Mouse (Mus musculus): ENCODE measurements around the gene Gm128. TPM values are rescaled to one million over a fixed set of nuclear protein-coding genes. Genes with fewer than 3 reads are reported as not detected.

Gene Gm128
- polyA plus RNA-seq, 1 experiment from 2014 or later = 0.57 TPM

DNA sequence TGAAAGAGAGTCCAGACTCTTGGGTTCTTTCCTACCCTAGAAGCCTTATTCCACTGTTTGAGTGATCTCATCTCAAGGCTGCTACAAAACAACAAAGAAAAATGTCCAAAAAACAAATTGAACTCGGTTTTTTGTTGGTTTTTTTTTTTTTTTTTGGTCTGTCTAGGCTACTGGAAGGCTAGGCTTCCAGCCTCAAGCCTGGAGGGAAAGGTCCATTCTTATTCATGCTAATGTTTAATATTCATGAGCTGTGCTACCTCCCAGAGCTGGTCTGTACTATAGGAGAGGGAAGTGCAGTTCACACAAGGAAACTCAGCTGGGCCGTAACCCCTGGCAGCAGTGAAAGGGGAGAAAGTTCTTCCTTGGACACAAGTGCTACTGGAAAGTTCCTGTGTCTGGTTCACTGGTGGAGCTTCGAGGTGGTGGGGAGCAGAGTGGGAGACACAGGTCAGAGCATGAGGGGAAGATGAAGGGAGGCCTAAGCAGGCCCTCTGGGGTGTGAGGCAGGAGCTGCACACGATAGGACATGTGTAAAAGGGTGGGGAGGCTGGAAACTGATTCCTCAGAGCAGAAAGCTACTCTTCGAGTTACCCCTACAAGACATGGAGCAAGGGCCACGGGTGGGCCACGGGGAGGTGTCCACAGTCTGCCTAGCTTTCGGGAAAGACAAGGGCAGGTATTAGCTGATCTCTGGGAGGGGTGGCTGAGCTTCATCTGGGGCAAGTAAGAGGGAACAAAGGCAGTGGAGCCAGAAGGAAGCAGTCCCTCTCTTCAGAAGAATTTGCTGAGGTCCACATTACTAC is 10.7 kb downstream of the Gm128 start:
- H3K27ac ChIP-seq (ENCODE audit: low read depth, low read length) = peak overlapping the region; percentile 91
- 39% methylated on average over 8 of the region's 8 CpGs for WGBS
- peak overlapping the region; percentile 93; the same call in 1 of the 2 replicates for H3K9ac ChIP-seq (ENCODE audit: low read depth, low read length)
- H3K36me3 ChIP-seq (ENCODE audit: control insufficient read depth, insufficient read depth, low read length) = peaks cover 43% of the 10 kb centered on the region
- no peak for ATAC-seq (ENCODE audit: low FRiP score, low TSS enrichment)
- no peaks in the 10 kb centered on the region for H3K27me3 ChIP-seq (ENCODE audit: control insufficient read depth, insufficient read depth, low read length)
- H3K4me2 ChIP-seq (replicated peaks; ENCODE audit: low read depth, low read length) = peak overlapping the region; percentile 90
- peak overlapping the region; percentile 79 for H3K4me3 ChIP-seq (ENCODE audit: low read length)
- H3K4me1 ChIP-seq (ENCODE audit: control insufficient read depth, insufficient read depth, low read length) = peaks cover 35% of the 10 kb centered on the region
- H3K9me3 ChIP-seq (ENCODE audit: control insufficient read depth, low read length) = no peaks in the 10 kb centered on the region

DNA sequence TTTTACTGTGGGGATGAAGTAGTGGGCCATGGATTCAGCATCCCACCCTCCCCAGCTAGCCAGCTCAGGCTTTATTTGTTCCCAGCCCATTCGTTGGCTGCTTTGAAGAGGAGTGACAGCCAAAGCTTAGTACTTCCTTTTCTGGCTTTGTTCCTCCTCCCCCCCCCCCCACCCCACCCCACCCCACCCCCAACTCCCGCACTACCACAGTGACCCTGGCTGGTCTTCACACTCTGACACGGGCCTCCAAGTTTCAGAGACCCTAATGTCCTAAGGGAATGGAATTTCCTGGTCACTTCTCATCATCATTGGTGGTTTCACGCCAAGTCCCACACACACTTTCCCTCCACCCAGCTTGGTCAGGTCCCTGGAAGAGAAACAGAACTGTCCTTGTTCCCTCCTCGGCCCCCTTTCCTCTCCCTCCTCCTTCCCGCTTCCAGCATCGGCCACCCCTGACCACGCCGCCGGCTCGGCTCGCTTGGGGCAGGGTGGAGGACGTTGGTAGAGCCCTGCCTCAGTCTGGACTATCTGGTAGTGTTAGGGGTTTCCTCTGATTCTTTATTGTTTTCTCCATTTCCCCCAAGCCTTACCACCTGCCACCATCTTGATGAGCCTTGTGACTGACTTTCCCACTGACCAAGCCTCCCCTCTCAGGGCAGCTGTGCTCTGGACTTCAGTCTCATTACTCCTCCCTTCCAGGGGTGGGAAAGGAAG is 11.5 kb downstream of the Gm128 start:
- no peak; the same call in 1 of the 2 replicates for ATAC-seq (ENCODE audit: low FRiP score, low TSS enrichment)
- no peaks in the 10 kb centered on the region for H3K9me3 ChIP-seq (ENCODE audit: control insufficient read depth, low read length)
- no peaks in the 10 kb centered on the region for H3K27me3 ChIP-seq (ENCODE audit: control insufficient read depth, insufficient read depth, low read length)
- H3K4me2 ChIP-seq (replicated peaks; ENCODE audit: low read depth, low read length) = peak overlapping the region; percentile 90
- peak overlapping the region; percentile 91 for H3K27ac ChIP-seq (ENCODE audit: low read depth, low read length)
- WGBS = 2% methylated on average over 12 of the region's 13 CpGs
- peaks cover 43% of the 10 kb centered on the region for H3K36me3 ChIP-seq (ENCODE audit: control insufficient read depth, insufficient read depth, low read length)
- H3K4me1 ChIP-seq (ENCODE audit: control insufficient read depth, insufficient read depth, low read length) = peaks cover 32% of the 10 kb centered on the region
- peak overlapping the region; percentile 93 for H3K9ac ChIP-seq (ENCODE audit: low read depth, low read length)
- peak overlapping the region; percentile 79 for H3K4me3 ChIP-seq (ENCODE audit: low read length)

DNA sequence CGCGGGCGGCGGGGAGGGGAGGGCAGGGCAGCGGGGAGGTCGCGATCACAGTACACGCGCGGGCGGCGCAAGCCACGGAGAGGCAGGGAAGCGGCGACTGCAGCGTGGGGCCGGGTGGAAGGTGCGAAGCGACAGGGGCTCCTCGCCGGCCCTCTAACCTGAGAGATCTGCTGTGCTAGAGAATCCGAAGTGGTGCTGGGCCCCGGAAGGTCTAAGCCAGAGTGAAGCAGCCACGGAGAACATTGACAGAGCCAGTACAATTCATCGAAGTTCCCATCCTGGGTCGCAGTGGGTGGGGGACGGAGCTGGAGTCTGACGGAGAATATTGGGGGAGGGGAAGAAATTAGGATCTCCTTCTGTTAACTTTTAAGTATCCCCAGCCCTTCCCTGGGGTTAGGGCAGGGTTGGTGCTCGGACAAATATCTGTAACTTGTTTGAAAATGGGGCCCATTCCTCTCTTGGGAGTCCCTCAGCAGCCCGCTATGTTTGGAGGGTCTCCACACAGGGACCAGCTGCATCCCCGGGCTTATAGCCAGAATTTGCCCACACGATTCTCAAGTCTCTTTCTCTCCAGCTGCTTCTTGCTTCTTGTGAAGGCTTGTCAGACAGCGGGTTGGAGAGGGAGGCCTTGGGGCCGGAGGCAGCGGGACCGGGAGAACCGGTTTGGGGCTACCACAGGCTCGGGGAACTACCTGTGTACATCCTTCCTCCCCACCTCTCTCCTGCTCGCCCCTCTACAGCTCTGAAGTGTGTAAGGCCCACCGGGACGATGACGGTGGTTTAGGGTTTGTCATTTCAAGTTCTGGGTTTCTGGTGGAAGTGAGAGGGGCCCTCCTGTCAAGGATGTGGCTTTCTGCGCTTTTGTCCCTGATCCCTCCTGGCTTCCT is 12.3 kb downstream of the Gm128 start:
- H3K36me3 ChIP-seq (ENCODE audit: control insufficient read depth, insufficient read depth, low read length) = peaks cover 39% of the 10 kb centered on the region
- peaks cover 30% of the 10 kb centered on the region for H3K4me1 ChIP-seq (ENCODE audit: control insufficient read depth, insufficient read depth, low read length)
- H3K27ac ChIP-seq (ENCODE audit: low read depth, low read length) = peak overlapping the region; percentile 91
- H3K27me3 ChIP-seq (ENCODE audit: control insufficient read depth, insufficient read depth, low read length) = no peaks in the 10 kb centered on the region
- under 1% methylated on average over 37 of the region's 43 CpGs for WGBS
- H3K9ac ChIP-seq (ENCODE audit: low read depth, low read length) = peak overlapping the region; percentile 93
- ATAC-seq (ENCODE audit: low FRiP score, low TSS enrichment) = peak; percentile 18
- peak overlapping the region; percentile 90 for H3K4me2 ChIP-seq (replicated peaks; ENCODE audit: low read depth, low read length)
- no peaks in the 10 kb centered on the region for H3K9me3 ChIP-seq (ENCODE audit: control insufficient read depth, low read length)
- H3K4me3 ChIP-seq (ENCODE audit: low read length) = peak overlapping the region; percentile 79

DNA sequence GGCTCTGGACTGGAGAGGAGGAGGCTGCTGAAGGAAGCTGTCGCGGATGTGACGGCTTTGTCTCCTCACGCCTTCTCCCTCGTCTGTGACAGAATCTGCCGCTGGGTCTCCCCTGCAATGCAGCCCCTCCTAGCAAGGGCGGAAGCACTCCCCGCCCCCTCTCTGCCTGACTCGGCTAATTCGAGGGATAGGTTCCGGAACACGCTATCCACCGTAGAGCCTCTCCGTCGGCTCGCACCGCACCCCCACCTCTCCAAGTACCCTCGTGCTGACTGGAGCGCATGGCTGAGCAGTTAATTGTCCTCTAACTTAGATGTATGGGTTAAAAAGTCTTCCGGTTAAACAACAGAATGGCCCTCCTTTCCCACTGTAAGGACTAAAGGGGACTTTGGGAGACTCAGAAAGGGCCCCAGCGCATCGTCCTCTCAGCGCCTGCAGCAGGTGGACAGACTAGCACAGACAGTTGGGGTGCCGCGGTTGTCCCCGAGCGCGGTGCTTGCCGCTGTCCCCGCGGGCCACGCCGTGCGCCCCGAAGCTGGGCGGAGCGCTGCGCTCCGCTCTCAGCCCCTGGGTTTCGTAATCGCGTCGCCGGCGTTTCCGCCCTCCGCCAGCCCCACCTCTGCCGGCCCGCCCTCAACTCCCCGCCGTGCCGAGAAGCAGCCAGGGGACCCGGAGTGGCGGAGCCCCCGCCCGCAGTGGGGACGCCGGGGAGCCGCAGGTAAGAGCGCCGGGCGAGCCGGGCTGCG is 13.1 kb downstream of the Gm128 start, which contains the start of gene Cdc42se1:
TSS of gene Cdc42se1 (plus strand) at position 585 of the 746 bp plus-strand sequence.
- H3K4me3 ChIP-seq (ENCODE audit: low read length) = peak within 1 kb of the TSS; percentile 79
- H3K9me3 ChIP-seq (ENCODE audit: control insufficient read depth, low read length) = no peaks in the 10 kb centered on the region
- H3K9ac ChIP-seq (ENCODE audit: low read depth, low read length) = peak within 1 kb of the TSS; percentile 93
- peak; percentile 86 for ATAC-seq (ENCODE audit: low FRiP score, low TSS enrichment)
- peak within 1 kb of the TSS; percentile 90 for H3K4me2 ChIP-seq (replicated peaks; ENCODE audit: low read depth, low read length)
- peaks cover 34% of the 10 kb centered on the region for H3K36me3 ChIP-seq (ENCODE audit: control insufficient read depth, insufficient read depth, low read length)
- peak within 1 kb of the TSS; percentile 91 for H3K27ac ChIP-seq (ENCODE audit: low read depth, low read length)
- WGBS = under 1% methylated on average over 54 of the region's 64 CpGs
- peaks cover 32% of the 10 kb centered on the region for H3K4me1 ChIP-seq (ENCODE audit: control insufficient read depth, insufficient read depth, low read length)
- H3K27me3 ChIP-seq (ENCODE audit: control insufficient read depth, insufficient read depth, low read length) = no peaks in the 10 kb centered on the region

DNA sequence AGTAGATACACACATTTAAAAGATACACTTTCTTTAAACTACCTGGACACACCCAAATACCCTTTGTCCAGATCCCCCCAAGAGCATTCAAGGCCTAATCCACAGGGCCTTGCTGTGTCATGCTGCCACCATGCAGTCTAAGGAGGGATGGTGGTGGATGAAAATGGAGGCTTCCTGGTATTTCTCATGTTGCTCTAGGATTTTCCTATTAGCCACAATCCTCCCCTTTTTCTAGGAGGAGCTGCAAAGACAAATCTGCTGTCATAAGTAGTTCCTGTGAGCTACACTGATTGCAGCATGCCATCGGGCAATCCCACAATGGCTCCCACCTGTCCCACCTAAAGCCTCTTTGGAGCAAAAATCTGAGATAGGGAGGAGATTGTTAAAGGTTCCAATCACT is 14.2 kb downstream of the Gm128 start:
- Histone ChIP-seq H3K27ac (ENCODE audit: low read depth, low read length) (peak overlapping the region; percentile 91; the same call in 1 of the 2 replicates), H3K9ac (ENCODE audit: low read depth, low read length) (peak overlapping the region; percentile 93), H3K4me3 (ENCODE audit: low read length) (peak overlapping the region; percentile 79), H3K4me1 (ENCODE audit: control insufficient read depth, insufficient read depth, low read length) (peaks cover 32% of the 10 kb centered on the region), H3K36me3 (ENCODE audit: control insufficient read depth, insufficient read depth, low read length) (peaks cover 33% of the 10 kb centered on the region), H3K9me3 (ENCODE audit: control insufficient read depth, low read length) (no peaks in the 10 kb centered on the region), H3K27me3 (ENCODE audit: control insufficient read depth, insufficient read depth, low read length) (no peaks in the 10 kb centered on the region), H3K4me2 (replicated peaks; ENCODE audit: low read depth, low read length) (peak overlapping the region; percentile 90)
- no peak for ATAC-seq (ENCODE audit: low FRiP score, low TSS enrichment)
- 4% methylated on average over 1 of the region's 1 CpGs for WGBS

DNA sequence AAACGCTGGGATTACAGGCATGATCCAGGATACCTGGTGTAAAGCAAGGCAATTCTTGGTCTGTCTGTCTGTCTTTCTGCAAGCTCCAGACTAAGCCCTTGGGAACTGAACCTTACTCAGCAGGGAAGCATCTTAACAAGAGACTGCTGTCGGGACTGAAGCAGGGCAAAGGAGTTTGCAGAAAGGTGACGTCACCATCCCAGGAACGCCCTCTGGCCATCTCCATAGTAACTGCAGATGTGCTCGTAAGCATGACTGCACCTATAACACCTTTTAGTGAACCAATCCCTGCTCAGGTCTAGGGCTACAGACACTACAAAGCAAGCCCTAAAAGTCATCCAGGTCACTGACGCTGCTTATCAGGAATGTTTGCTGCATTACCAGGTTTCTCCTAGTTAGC is 17.1 kb downstream of the Gm128 start:
- no peaks in the 10 kb centered on the region for H3K27me3 ChIP-seq (ENCODE audit: control insufficient read depth, insufficient read depth, low read length)
- whole genome bisulfite sequencing = 44% methylated on average over 6 of the region's 6 CpGs
- peaks cover 14% of the 10 kb centered on the region; the same call in 1 of the 2 replicates for H3K4me1 ChIP-seq (ENCODE audit: control insufficient read depth, insufficient read depth, low read length)
- H3K4me2 ChIP-seq (replicated peaks; ENCODE audit: low read depth, low read length) = no peak overlapping the region
- peaks cover 40% of the 10 kb centered on the region for H3K36me3 ChIP-seq (ENCODE audit: control insufficient read depth, insufficient read depth, low read length)
- H3K27ac ChIP-seq (ENCODE audit: low read depth, low read length) = no peak overlapping the region
- H3K9me3 ChIP-seq (ENCODE audit: control insufficient read depth, low read length) = no peaks in the 10 kb centered on the region
- no peak for ATAC-seq (ENCODE audit: low FRiP score, low TSS enrichment)
- no peak overlapping the region for H3K4me3 ChIP-seq (ENCODE audit: low read length)
- H3K9ac ChIP-seq (ENCODE audit: low read depth, low read length) = no peak overlapping the region

DNA sequence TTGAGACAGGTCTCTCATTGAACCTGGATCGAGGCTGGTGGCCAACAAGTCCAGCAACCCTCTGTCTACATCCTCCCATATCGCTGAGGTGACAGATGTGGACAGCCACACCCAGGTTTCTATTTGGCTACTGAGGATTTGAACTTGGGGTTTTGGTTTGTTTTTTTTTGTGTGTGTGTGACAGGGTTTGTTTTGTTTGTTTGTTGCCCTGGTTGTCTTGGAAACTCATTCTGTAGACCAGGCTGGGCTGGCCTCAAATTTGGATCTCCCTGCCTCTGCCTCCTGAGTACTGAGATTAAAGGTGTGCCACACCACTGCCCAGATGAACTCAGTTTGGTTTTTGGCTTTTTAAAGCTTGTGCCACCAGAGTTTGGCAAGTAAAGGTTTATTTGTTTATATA is 18.4 kb downstream of the Gm128 start:
- WGBS = 96% methylated on average over 2 of the region's 2 CpGs

More for the DNA sequence above, 18.4 kb downstream of the Gm128 start:
- no peak overlapping the region for H3K4me2 ChIP-seq (replicated peaks; ENCODE audit: low read depth, low read length)
- no peaks in the 10 kb centered on the region for H3K9me3 ChIP-seq (ENCODE audit: control insufficient read depth, low read length)
- no peaks in the 10 kb centered on the region for H3K27me3 ChIP-seq (ENCODE audit: control insufficient read depth, insufficient read depth, low read length)
- H3K27ac ChIP-seq (ENCODE audit: low read depth, low read length) = no peak overlapping the region
- peaks cover 46% of the 10 kb centered on the region for H3K36me3 ChIP-seq (ENCODE audit: control insufficient read depth, insufficient read depth, low read length)
- H3K4me3 ChIP-seq (ENCODE audit: low read length) = no peak overlapping the region
- peaks cover 14% of the 10 kb centered on the region; the same call in 1 of the 2 replicates for H3K4me1 ChIP-seq (ENCODE audit: control insufficient read depth, insufficient read depth, low read length)
- H3K9ac ChIP-seq (ENCODE audit: low read depth, low read length) = no peak overlapping the region
- no peak for ATAC-seq (ENCODE audit: low FRiP score, low TSS enrichment)
